ENCODE assay signal across 8 mouse cellular contexts in genomic region chr11:48816281-48816781, GRCm38 (mm10). TPM values are rescaled to one million over a fixed set of nuclear protein-coding genes. Genes with fewer than 3 reads are reported as not detected.
DNase-seq lines count a peak whose midpoint lies in the region; ATAC-seq and TF ChIP-seq lines count a peak whose summit lies in the region.

No protein-coding gene starts in this region.

- H3K4me1 ChIP-seq in heart, postnatal 0 days (ENCODE audit: control insufficient read depth, insufficient read depth) = peaks cover 15% of the 10 kb centered on the region; the same call in 1 of the 2 replicates
- H3K4me1 ChIP-seq in lung, postnatal 0 days (ENCODE audit: insufficient read depth, low read depth, low read length) = peaks cover 6% of the 10 kb centered on the region; the same call in 1 of the 2 replicates

- peaks cover 16% of the 10 kb centered on the region for H3K36me3 ChIP-seq in heart, postnatal 0 days (replicated peaks; ENCODE audit: control insufficient read depth, insufficient read depth, low read length)
- 0 out of 2 replicates have a peak, but pooled peaks cover 6% of the 10 kb centered on the region for H3K36me3 ChIP-seq in lung, postnatal 0 days (ENCODE audit: insufficient read depth, low read length)

- no peak for TF ChIP-seq EP300 in heart, postnatal 0 days (IDR thresholded peaks at IDR 0.05; ENCODE audit: low read depth)
- TF ChIP-seq EP300 in lung, postnatal 0 days (IDR thresholded peaks at IDR 0.05) = no peak

- peak overlapping the region; percentile 97 for H3K27ac ChIP-seq in heart, postnatal 0 days (ENCODE audit: low read depth)
- H3K27ac ChIP-seq in lung, postnatal 0 days (ENCODE audit: low read length) = peak overlapping the region; percentile 97

- TF ChIP-seq CTCF in heart, postnatal 0 days (IDR thresholded peaks at IDR 0.05; ENCODE audit: low read depth) = no peak
- no peak for TF ChIP-seq CTCF in lung, postnatal 0 days (IDR thresholded peaks at IDR 0.05)

- peak; percentile 22 for ATAC-seq in heart, postnatal 0 days (ENCODE audit: insufficient read depth, low read depth)
- peak; percentile 12; the same call in 1 of the 2 replicates for ATAC-seq in lung, postnatal 0 days

- no peaks in the 10 kb centered on the region for H3K9me3 ChIP-seq in heart, postnatal 0 days (replicated peaks; ENCODE audit: control insufficient read depth, low read length)
- H3K9me3 ChIP-seq in lung, postnatal 0 days (ENCODE audit: low read length) = no peaks in the 10 kb centered on the region

- no peaks in the 10 kb centered on the region for H3K27me3 ChIP-seq in heart, postnatal 0 days (ENCODE audit: control insufficient read depth, insufficient read depth, low read length)
- H3K27me3 ChIP-seq in lung, postnatal 0 days (replicated peaks; ENCODE audit: insufficient read depth, low read length) = no peaks in the 10 kb centered on the region

- peak; percentile 43 for DNase-seq in thymus, postnatal 0 days (ENCODE audit: low spot score)
- no peak for DNase-seq in thymus, postnatal 14 days
- peak; percentile 79 for DNase-seq in embryo, embryonic 11 days
- DNase-seq in heart, postnatal 0 days (ENCODE audit: low spot score) = no peak
- DNase-seq in kidney, postnatal 4 days = peak; percentile 70 to 81
- DNase-seq in lung, postnatal 0 days (ENCODE audit: low spot score) = peak; percentile 76
- DNase-seq in retina, postnatal 1 day = peak; percentile 90
- DNase-seq in Muller cell, postnatal 12 days (ENCODE audit: inconsistent ontology term) = no peak

- H3K4me2 ChIP-seq in heart, postnatal 0 days (ENCODE audit: low read depth, low read length) = peak overlapping the region; percentile 92
- H3K4me2 ChIP-seq in lung, postnatal 0 days (replicated peaks; ENCODE audit: low read depth, low read length) = peak overlapping the region; percentile 90

- WGBS in heart, postnatal 0 days = 2% methylated on average over 22 of the region's 23 CpGs
- WGBS in lung, postnatal 0 days = under 1% methylated on average over 23 of the region's 23 CpGs

- peak overlapping the region; percentile 77 for H3K4me3 ChIP-seq in heart, postnatal 0 days (ENCODE audit: low read depth, low read length)
- H3K4me3 ChIP-seq in lung, postnatal 0 days (ENCODE audit: low read depth, low read length) = peak overlapping the region; percentile 62

- H3K9ac ChIP-seq in heart, postnatal 0 days (replicated peaks; ENCODE audit: low read depth, low read length) = peak overlapping the region; percentile 79
- peak overlapping the region; percentile 58 for H3K9ac ChIP-seq in lung, postnatal 0 days (replicated peaks; ENCODE audit: low read depth)

RNA-seq across cellular contexts. Expression of gene Trim41, which starts 0.8 kb away (rescaled TPM):
- 3.5 and 5.5 TPM in 2 replicates for polyA plus RNA-seq in thymus, postnatal 0 days (2015; fragmentation: Nextera tagmentation; extraction: Ambion mirVana)
- total RNA-seq in heart, postnatal 0 days (2014; rRNA removed; ENCODE audit: low replicate concordance) = 22.7 and 39.6 TPM in 2 replicates
- polyA plus RNA-seq in heart, postnatal 0 days (2015; fragmentation: Nextera tagmentation; extraction: Ambion mirVana) = 2.7 and 2.9 TPM in 2 replicates
- polyA plus RNA-seq in lung, postnatal 0 days (2015; fragmentation: Nextera tagmentation; extraction: Ambion mirVana) = 4.3 and 5.1 TPM in 2 replicates

RNA-seq across cellular contexts. Expression of gene Trim7, which starts 9.6 kb away (rescaled TPM):
- polyA plus RNA-seq in thymus, postnatal 0 days (2015; fragmentation: Nextera tagmentation; extraction: Ambion mirVana) = 1.1 and 2.1 TPM in 2 replicates
- total RNA-seq in heart, postnatal 0 days (2014; rRNA removed; ENCODE audit: low replicate concordance) = 1.1 and 5.3 TPM in 2 replicates
- 1.3 and 1.9 TPM in 2 replicates for polyA plus RNA-seq in heart, postnatal 0 days (2015; fragmentation: Nextera tagmentation; extraction: Ambion mirVana)
- polyA plus RNA-seq in lung, postnatal 0 days (2015; fragmentation: Nextera tagmentation; extraction: Ambion mirVana) = 1.2 and 1.6 TPM in 2 replicates

RNA-seq across cellular contexts. Expression of gene Gm12184, which starts 10.1 kb away (rescaled TPM):
- polyA plus RNA-seq in thymus, postnatal 0 days (2015; fragmentation: Nextera tagmentation; extraction: Ambion mirVana) = 7.6 and 8.8 TPM in 2 replicates
- total RNA-seq in heart, postnatal 0 days (2014; rRNA removed; ENCODE audit: low replicate concordance) = 1.8 and 27.8 TPM in 2 replicates
- polyA plus RNA-seq in heart, postnatal 0 days (2015; fragmentation: Nextera tagmentation; extraction: Ambion mirVana) = 1.8 and 2.7 TPM in 2 replicates
- polyA plus RNA-seq in lung, postnatal 0 days (2015; fragmentation: Nextera tagmentation; extraction: Ambion mirVana) = 4.4 and 5.5 TPM in 2 replicates

RNA-seq across cellular contexts. Expression of gene Rack1, which starts 16.2 kb away (rescaled TPM):
- polyA plus RNA-seq in thymus, postnatal 0 days (2015; fragmentation: Nextera tagmentation; extraction: Ambion mirVana) = 988 and 1,015 TPM in 2 replicates
- 1,323 and 1,324 TPM in 2 replicates for total RNA-seq in heart, postnatal 0 days (2014; rRNA removed; ENCODE audit: low replicate concordance)
- 292 and 307 TPM in 2 replicates for polyA plus RNA-seq in heart, postnatal 0 days (2015; fragmentation: Nextera tagmentation; extraction: Ambion mirVana)
- 404 and 434 TPM in 2 replicates for polyA plus RNA-seq in lung, postnatal 0 days (2015; fragmentation: Nextera tagmentation; extraction: Ambion mirVana)

RNA-seq across cellular contexts. Expression of gene Irgm1, which starts 55.2 kb away (rescaled TPM):
- polyA plus RNA-seq in thymus, postnatal 0 days (2015; fragmentation: Nextera tagmentation; extraction: Ambion mirVana) = 57.1 and 61.0 TPM in 2 replicates
- 23.0 and 34.7 TPM in 2 replicates for total RNA-seq in heart, postnatal 0 days (2014; rRNA removed; ENCODE audit: low replicate concordance)
- 13.8 and 15.0 TPM in 2 replicates for polyA plus RNA-seq in heart, postnatal 0 days (2015; fragmentation: Nextera tagmentation; extraction: Ambion mirVana)
- polyA plus RNA-seq in lung, postnatal 0 days (2015; fragmentation: Nextera tagmentation; extraction: Ambion mirVana) = 20.2 and 26.4 TPM in 2 replicates

Comparison
In these comparisons a context has a peak if more than half of its experiments do, and no peak if none do; other contexts are left out.
1. DNase-seq: peak in thymus, postnatal 0 days (single experiment), embryo, embryonic 11 days (single experiment), kidney, postnatal 4 days (2 of 2), lung, postnatal 0 days (single experiment) and retina, postnatal 1 day (single experiment); none in thymus, postnatal 14 days (single experiment), heart, postnatal 0 days (single experiment) and Muller cell, postnatal 12 days (single experiment).